Mouse (Mus musculus): ENCODE results near the gene Rabif. TPM values are rescaled to one million over a fixed set of nuclear protein-coding genes. Genes with fewer than 3 reads are reported as not detected.
"Not testable (repeated sequence)": the region's sequence is repeated elsewhere in the genome, so short reads cannot be mapped to it uniquely, and the experiment has no call there.

Rabif gene
- 43.6 and 44.3 TPM in 2 replicates for polyA plus RNA-seq (2015; fragmentation: Nextera tagmentation; extraction: Ambion mirVana)

DNA sequence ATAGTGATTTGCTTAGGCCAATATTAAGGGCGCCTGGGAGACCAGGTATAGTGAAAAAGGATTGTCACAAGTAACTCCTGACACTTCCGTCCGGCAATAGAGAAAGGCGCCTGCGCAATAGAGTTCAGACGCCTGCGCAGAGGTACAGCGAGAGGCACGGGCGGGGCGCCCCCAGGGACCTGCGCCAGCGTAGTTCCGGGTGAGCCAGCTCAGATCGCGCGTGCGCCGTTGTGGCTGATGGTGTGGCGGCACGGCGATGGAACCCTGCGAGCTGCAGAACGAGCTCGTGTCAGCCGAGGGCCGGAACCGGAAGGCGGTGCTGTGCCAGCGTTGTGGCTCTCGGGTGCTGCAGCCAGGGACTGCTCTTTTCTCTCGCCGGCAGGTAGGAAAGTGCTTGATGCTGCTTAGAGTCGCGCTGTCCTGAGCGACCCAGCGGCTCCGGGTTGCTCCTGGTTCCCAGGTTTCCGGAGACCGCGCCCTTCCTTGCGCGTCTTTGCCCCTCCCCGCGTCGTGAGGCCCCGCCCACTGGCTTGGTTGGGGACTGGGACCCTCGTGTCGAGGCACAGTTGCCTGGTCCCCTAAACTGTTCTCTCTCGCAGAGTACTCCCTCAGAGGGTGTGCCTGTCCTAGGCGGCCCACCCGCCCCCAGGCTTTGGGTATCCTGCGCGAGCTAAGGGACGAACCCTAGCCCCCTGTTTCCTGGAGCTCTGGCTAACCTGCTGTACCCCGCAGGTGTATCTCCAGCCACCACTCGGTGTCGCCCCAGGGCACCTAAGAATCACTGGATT is at the start of gene Rabif:
Gene Rabif, plus strand, starts transcription at position 221 of the 788 bp plus-strand sequence.
- Histone ChIP-seq H3K27me3 (no peaks in the 10 kb centered on the region), H3K4me3 (replicated peaks) (peak within 1 kb of the TSS; percentile 65), H3K4me1 (peaks cover 19% of the 10 kb centered on the region), H3K9me3 (replicated peaks) (no peaks in the 10 kb centered on the region), H3K9ac (peak within 1 kb of the TSS; percentile 56), H3K36me3 (peaks cover 22% of the 10 kb centered on the region), H3K4me2 (peak within 1 kb of the TSS; percentile 75), H3K27ac (peak within 1 kb of the TSS; percentile 94)
- ATAC-seq (replicated peaks; ENCODE audit: low FRiP score), result peak; percentile 99
- 0% methylated on average over 58 of the region's 58 CpGs for WGBS

DNA sequence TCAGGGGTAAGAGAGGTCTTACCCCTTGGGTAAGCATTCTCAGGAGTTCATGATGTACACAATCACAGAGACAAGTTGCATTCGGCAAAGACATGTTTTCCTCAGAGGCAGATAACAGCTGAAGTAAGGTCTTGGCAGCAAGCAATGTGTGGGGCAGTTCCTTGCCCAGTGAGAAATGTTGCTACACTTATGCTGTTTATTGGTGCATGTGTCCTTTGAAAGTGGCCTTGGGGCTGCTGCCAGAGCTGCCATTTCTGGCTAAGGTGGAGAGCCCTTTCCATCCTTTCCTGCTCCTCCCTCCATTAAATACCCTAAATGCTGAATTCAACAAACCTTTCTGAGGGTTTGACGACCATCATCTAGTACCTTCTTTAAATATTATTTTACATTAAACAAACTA is 49.0 kb upstream of the Rabif start:
- no peaks in the 10 kb centered on the region for H3K27me3 ChIP-seq
- no peak overlapping the region for H3K4me3 ChIP-seq (replicated peaks)
- H3K9me3 ChIP-seq (replicated peaks), result no peaks in the 10 kb centered on the region
- 87% methylated on average over 2 of the region's 2 CpGs for WGBS
- ATAC-seq (replicated peaks; ENCODE audit: low FRiP score), result no peak
- no peaks in the 10 kb centered on the region for H3K36me3 ChIP-seq
- H3K27ac ChIP-seq, result no peak overlapping the region
- no peak overlapping the region for H3K9ac ChIP-seq
- no peak overlapping the region for H3K4me2 ChIP-seq
- H3K4me1 ChIP-seq, result no peaks in the 10 kb centered on the region

- H3K9me3 ChIP-seq (replicated peaks); H3K9ac ChIP-seq; ATAC-seq (replicated peaks; ENCODE audit: low FRiP score); H3K4me3 ChIP-seq (replicated peaks); H3K4me2 ChIP-seq; H3K36me3 ChIP-seq; H3K27me3 ChIP-seq; H3K4me1 ChIP-seq; H3K27ac ChIP-seq: not testable (repeated sequence)
- 79% methylated on average over 3 of the region's 3 CpGs for WGBS
Measured at GRCm38 (mm10) chr1:134448537-134448936, 45.9 kb upstream of the Rabif start.

DNA sequence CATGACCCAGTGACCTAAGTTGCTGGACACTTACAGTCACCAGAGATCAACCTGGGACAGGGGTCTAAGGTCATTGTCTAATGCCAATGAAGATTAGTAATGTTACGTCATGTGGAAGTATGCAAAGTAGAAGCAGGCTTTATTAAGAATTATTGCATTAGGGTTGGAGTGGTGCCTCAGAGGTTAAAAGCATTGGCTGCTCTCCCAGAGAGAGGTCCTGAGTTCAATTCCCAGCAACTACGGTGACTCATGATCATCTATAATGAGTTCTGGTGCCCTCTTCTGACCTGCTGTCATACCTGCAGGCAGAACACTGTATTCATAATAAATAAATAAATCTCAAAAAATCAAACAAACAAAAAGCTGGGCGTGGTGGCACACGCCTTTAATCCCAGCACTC is 44.2 kb upstream of the Rabif start:
- Histone ChIP-seq H3K9ac (no peak overlapping the region), H3K36me3 (no peaks in the 10 kb centered on the region), H3K9me3 (replicated peaks) (no peaks in the 10 kb centered on the region), H3K27ac (no peak overlapping the region), H3K4me1 (0 out of 2 replicates have a peak, but pooled peaks cover 6% of the 10 kb centered on the region), H3K27me3 (peaks cover 4% of the 10 kb centered on the region; the same call in 1 of the 2 replicates), H3K4me3 (replicated peaks) (no peak overlapping the region), H3K4me2 (no peak overlapping the region)
- ATAC-seq (replicated peaks; ENCODE audit: low FRiP score), result no peak
- 77% methylated on average over 4 of the region's 4 CpGs for WGBS

DNA sequence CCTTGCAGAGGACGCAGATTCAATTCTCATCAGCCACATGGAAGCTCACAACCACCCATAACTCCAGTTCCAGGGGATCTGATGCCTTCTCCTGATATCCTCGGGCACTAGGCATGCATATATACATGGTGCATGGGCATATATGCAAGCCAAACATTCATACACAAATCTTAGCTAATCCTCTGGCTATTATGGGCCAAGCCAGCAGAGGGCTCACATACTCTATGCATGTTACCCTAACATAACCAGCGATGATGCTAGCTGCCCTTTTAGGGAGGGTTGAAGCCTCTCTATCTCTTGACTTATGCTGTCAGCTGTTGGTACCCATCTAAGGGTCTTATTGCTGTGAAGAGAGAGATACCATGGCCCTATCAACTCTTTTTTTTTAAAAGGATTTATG is 43.5 kb upstream of the Rabif start:
- H3K9me3 ChIP-seq (replicated peaks), result no peaks in the 10 kb centered on the region
- H3K27me3 ChIP-seq, result peaks cover 4% of the 10 kb centered on the region; the same call in 1 of the 2 replicates
- H3K27ac ChIP-seq, result no peak overlapping the region
- H3K36me3 ChIP-seq, result no peaks in the 10 kb centered on the region
- no peak overlapping the region for H3K4me2 ChIP-seq
- WGBS, result 41% methylated on average over 3 of the region's 3 CpGs
- ATAC-seq (replicated peaks; ENCODE audit: low FRiP score), result no peak
- no peak overlapping the region for H3K4me3 ChIP-seq (replicated peaks)
- H3K4me1 ChIP-seq, result peaks cover 8% of the 10 kb centered on the region
- H3K9ac ChIP-seq, result no peak overlapping the region

GRCm38 (mm10) chr1:134454904-134455824 is 39.3 kb upstream of the Rabif start, which contains the start of gene Klhl12:
Klhl12 (plus strand) TSS chr1:134455531.
- Histone ChIP-seq H3K27me3 (peaks cover 4% of the 10 kb centered on the region; the same call in 1 of the 2 replicates), H3K4me2 (peak within 1 kb of the TSS; percentile 88), H3K4me1 (peaks cover 18% of the 10 kb centered on the region), H3K9ac (peak within 1 kb of the TSS; percentile 95), H3K27ac (peak within 1 kb of the TSS; percentile 81; the same call in 1 of the 2 replicates), H3K36me3 (peaks cover 21% of the 10 kb centered on the region), H3K9me3 (replicated peaks) (no peaks in the 10 kb centered on the region), H3K4me3 (replicated peaks) (peak within 1 kb of the TSS; percentile 89)
- ATAC-seq (replicated peaks; ENCODE audit: low FRiP score), result peak; percentile 97
- WGBS, result under 1% methylated on average over 60 of the region's 61 CpGs

GRCm38 (mm10) chr1:134456060-134456459 is 38.4 kb upstream of the Rabif start:
- Histone ChIP-seq H3K9me3 (replicated peaks) (no peaks in the 10 kb centered on the region), H3K27ac (no peak overlapping the region), H3K9ac (peak overlapping the region; percentile 95), H3K4me3 (replicated peaks) (peak overlapping the region; percentile 89), H3K4me1 (peaks cover 18% of the 10 kb centered on the region), H3K36me3 (peaks cover 30% of the 10 kb centered on the region), H3K27me3 (peaks cover 4% of the 10 kb centered on the region; the same call in 1 of the 2 replicates), H3K4me2 (peak overlapping the region; percentile 88)
- no peak for ATAC-seq (replicated peaks; ENCODE audit: low FRiP score)
- 20% methylated on average over 5 of the region's 5 CpGs for WGBS

DNA sequence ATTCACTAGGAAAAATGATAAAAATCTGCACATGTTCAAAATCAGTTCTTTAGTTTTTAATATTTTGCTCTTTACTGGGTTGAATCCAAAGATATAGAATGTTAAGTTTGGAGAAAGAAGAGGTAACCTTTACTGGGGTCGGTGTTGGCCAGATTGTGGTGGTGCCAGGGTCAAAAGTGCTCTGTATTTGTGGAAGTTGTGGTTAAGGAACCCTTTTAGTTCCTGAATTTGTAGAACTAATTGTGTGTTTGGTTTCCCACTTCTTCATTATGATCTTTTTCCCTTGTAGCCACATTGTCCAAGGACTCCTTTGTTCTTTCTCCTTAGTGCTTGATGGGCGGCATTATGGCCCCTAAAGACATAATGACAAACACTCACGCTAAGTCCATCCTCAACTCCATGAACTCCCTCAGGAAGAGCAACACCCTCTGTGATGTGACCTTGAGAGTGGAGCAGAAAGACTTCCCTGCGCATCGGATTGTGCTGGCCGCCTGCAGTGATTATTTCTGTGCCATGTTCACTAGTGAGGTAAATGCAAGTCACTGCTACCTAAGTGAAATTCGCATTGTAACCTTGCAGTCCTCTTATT is 36.2 kb upstream of the Rabif start:
- 92% methylated on average over 7 of the region's 7 CpGs for WGBS
- Histone ChIP-seq H3K9ac (no peak overlapping the region), H3K36me3 (peaks cover 50% of the 10 kb centered on the region), H3K4me2 (no peak overlapping the region), H3K4me1 (peaks cover 18% of the 10 kb centered on the region), H3K4me3 (replicated peaks) (no peak overlapping the region), H3K27ac (no peak overlapping the region), H3K27me3 (peaks cover 4% of the 10 kb centered on the region; the same call in 1 of the 2 replicates), H3K9me3 (replicated peaks) (no peaks in the 10 kb centered on the region)
- ATAC-seq (replicated peaks; ENCODE audit: low FRiP score), result no peak

GRCm38 (mm10) chr1:134460294-134461284 is 33.9 kb upstream of the Rabif start:
- H3K4me1 ChIP-seq, result peaks cover 12% of the 10 kb centered on the region
- H3K27ac ChIP-seq, result no peak overlapping the region
- no peak for ATAC-seq (replicated peaks; ENCODE audit: low FRiP score)
- H3K9ac ChIP-seq, result no peak overlapping the region
- no peaks in the 10 kb centered on the region for H3K9me3 ChIP-seq (replicated peaks)
- H3K36me3 ChIP-seq, result peaks cover 68% of the 10 kb centered on the region
- H3K27me3 ChIP-seq, result no peaks in the 10 kb centered on the region
- H3K4me3 ChIP-seq (replicated peaks), result no peak overlapping the region
- WGBS, result 96% methylated on average over 1 of the region's 1 CpGs
- no peak overlapping the region for H3K4me2 ChIP-seq

- Histone ChIP-seq H3K4me3 (replicated peaks) (no peak overlapping the region), H3K4me1 (no peaks in the 10 kb centered on the region), H3K36me3 (peaks cover 79% of the 10 kb centered on the region), H3K9me3 (replicated peaks) (no peaks in the 10 kb centered on the region), H3K4me2 (no peak overlapping the region), H3K9ac (no peak overlapping the region), H3K27ac (no peak overlapping the region), H3K27me3 (no peaks in the 10 kb centered on the region)
- no peak for ATAC-seq (replicated peaks; ENCODE audit: low FRiP score)
- WGBS, result 91% methylated on average over 2 of the region's 2 CpGs
Measured at GRCm38 (mm10) chr1:134484623-134485022, 9.8 kb upstream of the Rabif start.

All from kidney, embryonic 15.5 days (tissue).